Mouse (Mus musculus) limb, embryonic 11.5 days (tissue): ENCODE results near the gene Spata5. TPM values are rescaled to one million over a fixed set of nuclear protein-coding genes. Genes with fewer than 3 reads are reported as not detected.

Experiments
- ATAC-seq: fragments of 200-750 bp; cut with Nextera tagmentation; 2 replicates; pipeline ENCODE4 v1.8.0; 2017; ENCODE audit warnings: low read depth; ENCODE audit not compliant: insufficient number of reproducible peaks, low FRiP score, low TSS enrichment
- DNase-seq: peaks from one replicate; pipeline ENCODE4 v3.0.0-alpha.2; 2015; ENCODE audit warnings: low spot score
- H3K27ac ChIP-seq: fragments of 300-500 bp; sonication (generic); replicated peaks from 2 replicates; pipeline ENCODE4 v1.5.1; 2014; ENCODE audit warnings: low read depth, mild to moderate bottlenecking, low read length
- H3K27me3 ChIP-seq: fragments of 300-500 bp; sonication (generic); 2 replicates; pipeline ENCODE4 v1.6.1; 2014; ENCODE audit warnings: mild to moderate bottlenecking, low read length, mixed read lengths; ENCODE audit not compliant: control insufficient read depth, insufficient read depth
- H3K36me3 ChIP-seq: fragments of 300-500 bp; sonication (generic); 2 replicates; pipeline ENCODE4 v1.6.1; 2014; ENCODE audit warnings: mild to moderate bottlenecking, low read length, moderate library complexity, mixed read lengths; ENCODE audit not compliant: control insufficient read depth, insufficient read depth
- H3K4me1 ChIP-seq: fragments of 300-500 bp; sonication (generic); 2 replicates; pipeline ENCODE4 v1.6.1; 2014; ENCODE audit warnings: low read length, mixed read lengths; ENCODE audit not compliant: control insufficient read depth, insufficient read depth
- H3K4me2 ChIP-seq: fragments of 300-500 bp; sonication (generic); 2 replicates; pipeline ENCODE4 v1.6.1; 2014; ENCODE audit warnings: low read depth, mild to moderate bottlenecking, moderate library complexity; ENCODE audit not compliant: severe bottlenecking
- H3K4me3 ChIP-seq: fragments of 300-500 bp; sonication (generic); 2 replicates; pipeline ENCODE4 v1.5.1; 2014; ENCODE audit warnings: low read depth, low read length
- H3K9ac ChIP-seq: fragments of 300-500 bp; sonication (generic); 2 replicates; pipeline ENCODE4 v1.6.1; 2014; ENCODE audit warnings: mild to moderate bottlenecking, low read length
- H3K9me3 ChIP-seq: fragments of 300-500 bp; sonication (generic); 2 replicates; pipeline ENCODE4 v1.6.1; 2016; ENCODE audit warnings: low read length; ENCODE audit not compliant: control insufficient read depth
- WGBS: fragments of 180-500 bp; shearing (Covaris S2); extraction: QIAGEN DNeasy Blood & Tissue Kit; methylation state at CpG from one replicate; pipeline ENCODE4 v1.1.7; 2014; 5-methylcytosine and 5-hydroxymethylcytosine counted together
- polyA plus RNA-seq: library from polyadenylated mRNA; unstranded; fragments of >200 nt; fragmentation: Nextera tagmentation; extraction: Ambion mirVana; gene quantifications from 2 replicates; pipeline ENCODE4 v1.2.1, GENCODE M21; 2014

Gene Spata5
- polyA plus RNA-seq, 1 experiment from 2014 or later = 51.4 TPM

DNA sequence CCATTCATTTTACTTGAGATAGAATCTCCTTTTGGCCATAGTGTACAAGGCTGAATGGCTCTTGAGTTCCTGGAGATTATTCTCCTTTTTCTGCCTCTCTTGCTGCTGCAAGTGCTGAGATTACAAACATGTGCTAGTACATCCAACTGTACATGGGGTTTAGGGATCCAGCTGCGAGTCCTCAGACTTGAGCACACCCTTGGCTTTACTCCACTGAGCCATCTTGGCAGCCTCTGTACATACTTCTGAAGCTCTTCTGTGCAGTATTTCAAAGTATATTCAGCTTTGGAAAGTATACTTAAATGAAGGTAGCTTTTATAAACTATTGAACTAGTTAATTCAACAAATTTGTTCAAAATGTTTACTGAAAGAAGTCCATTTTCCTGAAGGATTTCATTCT lies 20.1 kb downstream of the Spata5 start:
- Histone ChIP-seq H3K27ac (no peak overlapping the region), H3K9me3 (no peaks in the 10 kb centered on the region), H3K4me3 (no peak overlapping the region), H3K4me2 (no peak overlapping the region), H3K36me3 (peaks cover 4% of the 10 kb centered on the region; the same call in 1 of the 2 replicates), H3K27me3 (no peaks in the 10 kb centered on the region), H3K9ac (no peak overlapping the region), H3K4me1 (no peaks in the 10 kb centered on the region)
- DNase-seq (no peak), ATAC-seq (no peak)
- WGBS = 89% methylated on average over 1 of the region's 1 CpGs

DNA sequence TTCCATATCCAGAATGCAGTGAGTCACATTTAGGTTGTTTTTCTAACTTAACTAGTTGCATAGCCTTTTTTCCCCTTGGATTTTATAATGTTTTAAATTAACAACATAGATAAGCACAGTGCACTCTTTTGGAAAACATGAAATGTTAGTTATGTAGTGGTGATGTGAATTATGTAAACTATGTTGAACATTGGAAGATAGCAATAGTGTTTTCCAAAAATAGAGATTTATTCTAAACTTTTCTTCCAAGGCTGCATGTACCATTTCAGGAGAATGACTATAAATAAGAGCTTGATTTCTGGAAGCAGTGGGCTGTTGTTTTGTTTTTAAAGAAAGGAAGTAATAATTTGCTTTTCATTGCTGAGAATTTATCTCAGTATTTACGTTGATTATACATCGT lies 23.7 kb downstream of the Spata5 start:
- DNase-seq = no peak
- WGBS = 86% methylated on average over 2 of the region's 2 CpGs
- no peak for ATAC-seq
- peaks cover 4% of the 10 kb centered on the region; the same call in 1 of the 2 replicates for H3K36me3 ChIP-seq
- no peaks in the 10 kb centered on the region for H3K27me3 ChIP-seq
- H3K9ac ChIP-seq = no peak overlapping the region
- no peak overlapping the region for H3K27ac ChIP-seq
- H3K4me3 ChIP-seq = no peak overlapping the region
- no peaks in the 10 kb centered on the region for H3K9me3 ChIP-seq
- H3K4me1 ChIP-seq = no peaks in the 10 kb centered on the region
- no peak overlapping the region for H3K4me2 ChIP-seq

DNA sequence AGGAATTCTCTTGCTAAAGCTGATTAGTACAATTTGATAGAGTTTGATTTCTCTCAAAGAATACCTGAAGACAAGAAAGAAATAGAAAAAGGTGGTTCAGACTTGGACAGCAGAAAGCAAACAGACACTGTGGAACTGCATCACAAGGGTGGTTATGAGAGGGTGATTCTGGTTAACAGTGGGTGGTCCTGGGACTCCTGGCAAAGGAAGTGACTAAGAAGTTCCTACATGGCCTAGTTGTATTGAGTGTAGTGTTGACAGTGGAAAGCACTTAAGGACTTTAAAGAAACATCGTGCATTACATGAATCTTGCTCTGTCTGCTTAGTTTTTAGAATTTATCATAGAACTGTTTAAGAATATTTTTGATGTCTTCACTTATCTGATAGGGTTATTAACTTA lies 36.3 kb downstream of the Spata5 start:
- ATAC-seq = no peak
- WGBS = 94% methylated on average over 1 of the region's 1 CpGs

DNA sequence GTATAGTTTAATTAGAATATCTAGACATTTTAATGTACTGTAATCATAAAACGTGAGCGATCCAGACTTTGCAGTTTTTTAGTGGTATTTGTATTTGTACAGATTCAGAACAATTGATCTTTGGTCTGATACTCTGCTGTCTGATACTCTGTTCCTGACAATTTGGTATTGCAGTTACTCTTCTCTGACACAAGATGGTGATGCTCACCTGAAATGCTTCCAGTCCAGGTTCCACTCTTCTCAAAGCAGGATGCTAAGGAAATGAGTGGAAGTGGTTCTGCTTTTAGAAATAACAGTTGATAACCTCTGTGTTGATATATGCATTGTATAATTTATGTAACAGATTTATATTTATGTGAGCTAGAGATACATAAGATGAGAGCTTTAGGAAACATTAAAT lies 48.5 kb downstream of the Spata5 start:
- Histone ChIP-seq H3K4me3 (no peak overlapping the region), H3K4me2 (no peak overlapping the region), H3K4me1 (no peaks in the 10 kb centered on the region), H3K27me3 (no peaks in the 10 kb centered on the region), H3K27ac (no peak overlapping the region), H3K9ac (no peak overlapping the region), H3K36me3 (no peaks in the 10 kb centered on the region), H3K9me3 (no peaks in the 10 kb centered on the region)
- DNase-seq = no peak
- WGBS = 94% methylated on average over 2 of the region's 2 CpGs
- ATAC-seq = no peak

More for the DNA sequence above, 36.3 kb downstream of the Spata5 start:
- Histone ChIP-seq H3K27ac (no peak overlapping the region), H3K4me3 (no peak overlapping the region), H3K36me3 (no peaks in the 10 kb centered on the region), H3K4me1 (no peaks in the 10 kb centered on the region), H3K9me3 (no peaks in the 10 kb centered on the region), H3K4me2 (no peak overlapping the region), H3K27me3 (no peaks in the 10 kb centered on the region), H3K9ac (no peak overlapping the region)
- no peak for DNase-seq

DNA sequence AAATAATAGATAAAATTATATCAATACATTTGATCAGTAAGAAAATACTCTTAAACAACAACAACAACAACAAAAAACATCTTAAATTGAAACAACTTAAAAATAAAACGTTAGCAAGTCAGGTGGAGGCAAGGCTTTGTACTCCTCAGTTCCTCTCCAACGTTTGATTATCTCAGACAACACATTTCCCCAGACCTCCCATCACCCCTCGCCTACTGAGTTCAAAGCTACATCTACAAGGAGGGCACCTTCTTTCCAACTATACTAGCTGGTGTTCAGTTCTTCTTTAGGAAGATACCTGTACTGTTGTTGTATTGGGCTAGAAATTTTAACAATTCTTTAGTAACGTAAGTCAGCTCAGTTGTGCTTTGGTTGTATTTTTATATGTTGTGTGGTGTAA lies 49.7 kb downstream of the Spata5 start:
- no peak for ATAC-seq
- WGBS = 85% methylated on average over 4 of the region's 4 CpGs
- no peaks in the 10 kb centered on the region for H3K27me3 ChIP-seq
- no peaks in the 10 kb centered on the region for H3K9me3 ChIP-seq
- H3K4me1 ChIP-seq = no peaks in the 10 kb centered on the region
- no peak for DNase-seq
- no peak overlapping the region for H3K9ac ChIP-seq
- no peak overlapping the region for H3K4me3 ChIP-seq
- no peak overlapping the region for H3K4me2 ChIP-seq
- H3K36me3 ChIP-seq = no peaks in the 10 kb centered on the region
- no peak overlapping the region for H3K27ac ChIP-seq

DNA sequence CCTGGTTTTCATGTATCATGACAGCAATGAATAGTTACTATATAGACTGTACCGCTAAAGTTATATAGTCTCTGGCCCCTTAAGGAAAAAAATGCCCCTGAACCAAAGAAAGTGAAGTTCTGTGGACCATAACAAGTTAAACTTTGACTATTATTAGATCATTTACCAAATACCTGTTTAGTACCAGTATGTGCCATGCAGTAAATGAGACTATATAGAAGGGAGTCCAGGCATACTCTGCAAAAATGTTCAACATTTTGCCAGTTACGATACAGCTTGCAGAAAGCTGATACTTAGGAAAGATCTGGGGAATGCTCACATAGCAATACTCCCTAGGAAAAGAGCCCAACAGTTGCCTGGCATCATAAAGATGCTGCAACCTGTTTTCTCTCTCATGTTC lies 51.2 kb downstream of the Spata5 start:
- Histone ChIP-seq H3K9ac (no peak overlapping the region), H3K36me3 (no peaks in the 10 kb centered on the region), H3K4me1 (no peaks in the 10 kb centered on the region), H3K27ac (no peak overlapping the region), H3K27me3 (no peaks in the 10 kb centered on the region), H3K9me3 (no peaks in the 10 kb centered on the region), H3K4me3 (no peak overlapping the region), H3K4me2 (no peak overlapping the region)
- WGBS = 89% methylated on average over 2 of the region's 2 CpGs
- DNase-seq = no peak
- no peak for ATAC-seq

DNA sequence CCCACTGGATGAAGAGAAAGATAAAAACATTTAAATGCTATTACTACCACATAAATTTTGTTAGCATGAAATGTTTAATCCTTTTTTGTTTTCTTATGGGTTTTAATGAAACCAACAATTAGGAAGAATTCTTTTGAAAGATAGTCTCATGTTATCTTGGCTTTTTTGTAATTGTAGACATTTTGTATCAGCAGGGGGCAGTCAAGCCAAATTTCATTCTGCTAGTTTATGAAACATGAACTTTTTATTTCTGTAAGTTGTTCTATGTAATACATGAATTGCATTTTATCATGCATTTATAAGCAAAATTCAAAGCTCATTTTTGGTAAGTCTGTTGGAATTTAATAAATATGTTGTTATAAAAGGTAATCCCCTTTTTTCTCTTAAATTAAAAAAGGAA lies 52.8 kb downstream of the Spata5 start:
- no peak overlapping the region for H3K4me3 ChIP-seq
- no peak overlapping the region for H3K4me2 ChIP-seq
- H3K4me1 ChIP-seq = no peaks in the 10 kb centered on the region
- no peaks in the 10 kb centered on the region for H3K36me3 ChIP-seq
- H3K27ac ChIP-seq = no peak overlapping the region
- no peaks in the 10 kb centered on the region for H3K9me3 ChIP-seq
- no peaks in the 10 kb centered on the region for H3K27me3 ChIP-seq
- H3K9ac ChIP-seq = no peak overlapping the region
- DNase-seq = no peak
- no peak for ATAC-seq

DNA sequence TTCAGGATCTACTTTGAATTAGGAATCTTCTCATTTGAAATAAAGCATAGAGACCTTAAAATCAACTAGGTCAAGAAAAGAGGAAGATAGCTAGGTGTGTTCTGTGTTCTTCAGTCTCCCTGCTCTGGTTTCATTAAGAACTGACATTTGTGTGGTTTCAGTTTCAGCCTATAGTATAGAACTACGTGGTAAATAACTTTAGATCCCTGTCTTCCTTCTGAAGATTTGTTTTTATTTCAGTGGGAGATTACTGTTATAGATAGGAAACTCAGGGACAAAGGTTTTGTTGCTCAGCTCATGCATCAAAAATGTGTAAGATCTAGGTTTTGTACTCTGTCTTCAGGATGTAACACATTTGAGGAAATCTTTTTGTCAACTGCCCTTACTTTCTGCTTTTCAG lies 56.8 kb downstream of the Spata5 start:
- no peak overlapping the region for H3K4me2 ChIP-seq
- no peaks in the 10 kb centered on the region for H3K27me3 ChIP-seq
- 84% methylated on average over 1 of the region's 1 CpGs for WGBS
- no peak overlapping the region for H3K27ac ChIP-seq
- H3K4me1 ChIP-seq = no peaks in the 10 kb centered on the region
- H3K9ac ChIP-seq = no peak overlapping the region
- no peak overlapping the region for H3K4me3 ChIP-seq
- H3K36me3 ChIP-seq = peaks cover 3% of the 10 kb centered on the region; the same call in 1 of the 2 replicates
- H3K9me3 ChIP-seq = no peaks in the 10 kb centered on the region
- no peak for DNase-seq
- no peak for ATAC-seq

DNA sequence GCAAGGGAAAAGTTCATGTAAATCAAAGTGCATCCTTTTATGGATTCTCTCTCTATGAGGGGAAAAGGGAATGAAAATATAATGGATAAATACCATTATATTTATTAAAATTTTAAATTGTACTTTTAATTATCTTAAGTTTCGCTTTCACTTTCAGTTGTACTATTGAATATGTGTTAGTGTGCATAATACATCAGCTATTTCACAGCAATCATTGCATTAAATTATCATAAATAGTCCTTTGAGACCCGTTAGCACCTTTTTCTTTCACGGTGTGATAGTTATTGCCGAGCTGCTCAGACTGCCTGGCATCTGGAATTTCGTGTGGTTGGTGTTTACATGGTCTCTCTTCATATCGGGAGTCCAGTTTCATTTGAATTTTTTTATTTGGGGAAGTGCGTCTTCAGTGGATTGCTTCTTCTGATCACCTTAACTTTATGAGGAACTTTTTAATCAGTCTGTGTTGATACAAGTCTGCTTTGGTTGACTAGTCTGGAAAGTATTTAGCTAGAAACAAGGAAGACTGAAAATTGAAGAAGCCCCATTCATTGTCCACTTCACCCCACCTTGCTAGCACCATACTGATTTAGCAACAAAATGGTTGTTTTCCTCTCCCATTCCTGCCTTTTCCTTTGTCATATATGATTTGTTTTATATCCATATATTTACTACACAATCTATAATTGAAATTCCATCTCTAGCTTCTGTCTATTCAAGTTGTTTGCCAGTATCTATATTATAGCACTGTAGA lies 57.9 kb downstream of the Spata5 start:
- no peaks in the 10 kb centered on the region for H3K27me3 ChIP-seq
- peaks cover 3% of the 10 kb centered on the region; the same call in 1 of the 2 replicates for H3K36me3 ChIP-seq
- ATAC-seq (no peak), DNase-seq (no peak)
- H3K9ac ChIP-seq = no peak overlapping the region
- H3K4me2 ChIP-seq = no peak overlapping the region
- no peaks in the 10 kb centered on the region for H3K9me3 ChIP-seq
- no peaks in the 10 kb centered on the region for H3K4me1 ChIP-seq
- 79% methylated on average over 7 of the region's 7 CpGs for WGBS
- no peak overlapping the region for H3K4me3 ChIP-seq
- H3K27ac ChIP-seq = no peak overlapping the region
